Mouse (Mus musculus) gastrocnemius, adult 18-20 months (tissue): ENCODE measurements around the gene Avpr2. TPM values are rescaled to one million over a fixed set of nuclear protein-coding genes. Genes with fewer than 3 reads are reported as not detected.

Experiments
- DNase-seq: peaks from one replicate; pipeline ENCODE4 v3.0.0; 2021; ENCODE audit warnings: low spot score
- long read RNA-seq, 2 experiments: library from polyadenylated mRNA; stranded (forward); transcript quantifications; one replicate each; pipeline ENCODE4 v2.0.0; 2021
- total RNA-seq, 2 experiments: library from RNA; stranded (reverse); gene quantifications; 2 replicates each; pipeline ENCODE4 v1.2.3; 2021

Avpr2 gene
- not detected for total RNA-seq
- long read RNA-seq, experiment 1, result 0 reads
- long read RNA-seq, experiment 2, result 0 reads

GRCm38 (mm10) chrX:73891551-73892152, at the start of gene Avpr2:
Gene Avpr2 (plus strand): TSS chrX:73892102.
- DNase-seq, result no peak

GRCm38 (mm10) chrX:73854326-73855086, 37.4 kb upstream of the Avpr2 start:
- no peak for DNase-seq

GRCm38 (mm10) chrX:73855087-73855408, 36.9 kb upstream of the Avpr2 start:
- no peak for DNase-seq

GRCm38 (mm10) chrX:73864692-73865091, 27.2 kb upstream of the Avpr2 start:
- DNase-seq, result no peak

DNA sequence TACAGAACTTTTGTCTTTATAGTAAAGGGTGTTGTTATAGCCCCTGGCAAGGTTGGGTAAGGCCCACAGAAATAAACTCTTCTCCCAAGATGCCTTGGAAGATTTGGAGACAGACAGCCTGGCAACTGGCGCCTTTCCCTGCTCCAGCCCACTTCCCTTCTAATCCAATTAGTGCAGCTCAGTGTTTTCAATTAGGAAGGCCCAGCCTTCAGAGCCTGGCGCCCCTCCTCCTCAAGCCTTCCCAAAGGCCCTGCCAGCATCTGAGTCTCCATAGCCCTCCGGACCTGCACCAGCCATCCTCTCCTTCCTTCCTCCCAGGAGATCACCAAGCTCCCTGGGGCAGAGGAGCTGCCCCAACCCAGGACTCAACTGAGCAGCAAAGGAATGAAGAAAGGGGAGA, 24.6 kb upstream of the Avpr2 start:
- no peak for DNase-seq

DNA sequence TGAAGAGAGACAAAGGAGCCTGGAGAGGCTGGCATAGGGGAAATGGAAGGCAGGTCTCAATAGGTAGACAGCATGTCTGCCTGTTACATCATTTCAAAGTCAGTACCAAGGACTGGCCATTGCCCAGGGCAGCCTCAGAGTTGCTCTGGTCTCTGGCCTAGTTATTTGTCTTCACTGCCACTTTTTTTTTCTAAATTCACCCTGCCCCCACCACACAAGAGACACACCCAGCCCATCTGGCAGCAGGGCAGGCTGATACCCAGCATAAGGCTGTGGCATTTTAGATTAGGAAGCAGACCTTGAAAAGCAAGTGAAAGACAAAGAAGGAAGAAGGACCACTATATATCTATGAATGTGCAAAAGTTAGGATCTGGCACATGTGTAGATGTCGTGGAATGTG, 24.1 kb upstream of the Avpr2 start:
- DNase-seq, result no peak

GRCm38 (mm10) chrX:73869334-73869733, 22.6 kb upstream of the Avpr2 start:
- no peak for DNase-seq

DNA sequence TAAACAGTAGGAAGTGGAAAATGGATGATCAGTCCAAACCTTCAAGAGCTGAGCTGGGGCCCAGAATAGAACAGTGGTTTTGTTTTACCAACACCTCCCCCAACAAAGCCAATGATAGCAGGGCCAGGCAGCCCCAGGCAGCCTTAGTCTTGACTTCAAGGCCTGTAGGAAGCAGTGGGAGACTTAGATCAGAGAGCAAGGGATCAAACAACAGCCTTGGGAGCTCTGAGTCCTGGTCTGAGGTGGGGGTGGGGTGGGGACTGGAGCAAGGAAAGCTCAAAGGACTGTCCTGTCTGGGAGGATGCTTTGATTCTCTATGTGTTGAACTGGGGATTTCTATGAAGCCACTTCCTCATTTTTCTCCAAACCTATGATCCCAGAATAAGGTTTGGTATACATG, 20.4 kb upstream of the Avpr2 start:
- DNase-seq, result no peak

- DNase-seq, result no peak
These were observed 19.9 kb upstream of the Avpr2 start for GRCm38 (mm10) chrX:73871956-73872355.

DNA sequence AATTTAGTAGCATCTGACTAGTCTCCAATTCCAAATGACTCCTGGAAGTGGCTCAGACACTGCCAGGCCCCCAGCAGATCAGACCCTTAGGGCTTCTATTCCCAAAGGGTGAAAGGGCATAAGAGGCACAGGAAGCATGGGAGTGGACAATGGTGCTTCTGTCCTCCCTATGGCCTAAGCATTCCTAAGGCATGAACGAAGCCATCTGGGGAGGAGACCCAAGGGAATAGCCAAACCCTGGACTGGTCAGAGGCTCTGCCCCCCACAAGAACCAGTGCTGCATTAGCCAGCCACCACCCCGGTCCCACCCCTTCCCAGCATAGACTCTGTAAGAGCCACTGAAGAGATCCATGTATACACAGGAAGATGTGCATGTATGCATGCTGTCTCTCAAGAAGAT, 16.0 kb upstream of the Avpr2 start:
- DNase-seq, result no peak

GRCm38 (mm10) chrX:73877014-73877413, 14.9 kb upstream of the Avpr2 start:
- no peak for DNase-seq

DNA sequence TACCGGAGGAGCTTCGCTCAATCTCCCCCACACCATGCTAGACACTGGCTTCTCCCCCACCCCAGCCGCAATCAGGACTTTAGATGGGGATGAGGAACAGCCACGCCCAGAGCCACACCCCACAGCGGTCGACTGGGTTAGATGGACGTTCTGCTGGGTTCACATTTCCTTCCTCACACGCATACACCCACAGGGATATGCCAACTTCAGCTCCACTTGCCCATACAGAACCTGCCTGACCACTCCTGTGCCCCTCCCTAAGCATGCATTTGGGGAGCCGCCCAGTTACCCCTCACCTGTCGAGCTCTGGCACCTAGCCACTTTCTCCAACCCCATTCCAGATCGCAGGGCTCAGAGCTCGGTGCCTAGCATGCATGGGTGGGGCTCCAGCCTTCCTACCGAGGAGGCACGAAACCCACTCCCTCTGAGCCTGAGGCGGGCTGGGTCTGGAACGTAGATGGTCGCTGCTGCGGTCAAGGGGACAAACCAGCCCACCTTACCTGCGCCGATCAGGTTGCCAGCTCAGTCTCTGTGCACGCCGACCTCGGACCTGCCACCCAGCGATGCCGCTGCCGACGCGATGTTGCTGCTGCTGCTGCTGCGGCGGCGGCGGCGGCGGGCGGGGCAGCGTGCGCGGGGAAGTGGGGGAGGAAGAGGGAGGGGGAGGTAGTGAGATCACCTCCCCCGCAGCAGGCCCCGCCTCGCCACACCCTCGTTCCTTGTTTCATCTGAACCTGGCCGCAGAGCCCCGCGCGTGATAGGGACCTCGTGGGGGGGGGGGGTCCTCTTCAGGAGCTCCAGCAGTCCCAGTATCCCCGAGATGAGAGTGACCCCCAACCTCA, 11.5 kb upstream of the Avpr2 start:
- DNase-seq, result no peak

DNA sequence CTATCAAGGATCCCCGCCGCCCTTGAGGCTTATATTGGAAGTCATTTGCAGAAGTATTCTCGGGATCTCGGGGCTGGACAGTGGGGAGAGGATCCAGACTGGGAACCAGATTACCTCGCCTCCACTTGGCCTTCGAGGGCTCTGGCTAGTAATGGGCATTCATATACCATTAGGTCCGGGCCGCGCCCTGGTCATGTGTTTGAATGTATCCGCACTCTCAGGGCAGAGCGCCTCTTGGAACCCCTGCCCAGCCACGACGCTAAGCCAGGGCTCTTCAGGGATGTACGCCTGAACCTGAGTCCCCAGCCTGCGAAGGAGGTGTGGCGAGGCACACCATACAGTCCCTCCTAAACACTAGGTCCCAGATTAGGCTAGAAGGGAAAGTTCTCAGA, 10.9 kb upstream of the Avpr2 start:
- no peak for DNase-seq

GRCm38 (mm10) chrX:73881463-73881862, 10.4 kb upstream of the Avpr2 start:
- DNase-seq, result no peak

GRCm38 (mm10) chrX:73892833-73893232, 931 bp downstream of the Avpr2 start:
- no peak for DNase-seq

- DNase-seq, result peak; percentile 28
These were observed 3.8 kb downstream of the Avpr2 start, which contains the start of gene L1cam for GRCm38 (mm10) chrX:73895719-73896118. Gene L1cam (minus strand): TSS chrX:73896105.

DNA sequence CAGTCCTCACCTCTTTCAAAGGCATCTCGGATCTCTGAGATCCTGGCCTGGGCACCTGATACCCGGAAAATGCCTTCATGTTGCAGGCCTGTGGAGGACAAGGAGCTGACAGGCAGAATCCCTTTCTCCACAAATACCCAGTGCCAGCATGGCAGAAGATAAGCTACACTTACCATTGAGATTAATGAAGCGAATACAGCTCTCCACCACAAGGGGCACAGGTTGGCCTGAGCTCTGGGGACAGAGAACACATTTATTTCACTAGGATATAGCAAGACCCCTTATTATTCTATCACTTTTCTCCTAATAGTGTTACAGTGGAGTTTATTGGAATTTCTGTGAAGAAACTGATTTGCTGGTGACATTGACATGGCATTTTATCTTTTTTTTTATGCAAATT, 6.1 kb downstream of the Avpr2 start:
- no peak for DNase-seq

DNA sequence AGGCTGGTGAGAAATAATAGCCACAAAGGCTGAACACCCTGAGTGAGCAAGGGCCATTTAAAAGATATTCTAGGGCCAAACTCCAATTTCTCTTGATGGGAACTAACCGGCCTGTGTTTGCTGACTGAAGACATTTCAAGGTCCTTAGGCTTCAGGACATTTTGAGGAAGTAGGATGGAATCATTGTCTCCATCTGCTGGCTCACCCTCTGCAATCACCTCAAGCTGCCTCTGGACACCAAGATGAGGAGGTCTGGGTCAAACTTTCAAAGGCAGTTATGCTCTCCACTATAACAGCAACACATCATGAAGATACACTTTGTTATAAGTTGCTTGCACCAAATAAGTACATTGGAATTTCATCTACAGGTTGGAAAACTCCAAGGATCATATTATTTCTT, 18.1 kb downstream of the Avpr2 start:
- no peak for DNase-seq

DNA sequence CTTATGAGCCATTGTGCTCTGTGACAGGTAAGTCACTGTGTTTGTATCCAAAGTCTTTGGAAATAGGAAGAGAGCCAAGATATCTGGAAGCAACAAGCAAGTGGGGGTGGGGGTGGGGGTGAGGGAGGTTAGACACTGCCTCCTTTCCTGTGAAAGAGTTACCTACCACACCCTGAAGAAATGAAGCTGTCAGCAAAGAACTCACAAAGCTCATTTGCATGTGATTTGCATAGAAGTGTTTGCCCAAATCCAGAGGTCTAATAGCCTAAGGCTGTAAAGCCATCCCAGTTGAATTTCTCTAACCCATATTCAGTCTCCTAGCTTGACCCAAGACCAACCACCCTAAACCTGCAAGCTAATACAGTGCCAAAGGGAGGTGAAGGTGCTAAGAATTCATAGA, 18.5 kb downstream of the Avpr2 start:
- no peak for DNase-seq

DNA sequence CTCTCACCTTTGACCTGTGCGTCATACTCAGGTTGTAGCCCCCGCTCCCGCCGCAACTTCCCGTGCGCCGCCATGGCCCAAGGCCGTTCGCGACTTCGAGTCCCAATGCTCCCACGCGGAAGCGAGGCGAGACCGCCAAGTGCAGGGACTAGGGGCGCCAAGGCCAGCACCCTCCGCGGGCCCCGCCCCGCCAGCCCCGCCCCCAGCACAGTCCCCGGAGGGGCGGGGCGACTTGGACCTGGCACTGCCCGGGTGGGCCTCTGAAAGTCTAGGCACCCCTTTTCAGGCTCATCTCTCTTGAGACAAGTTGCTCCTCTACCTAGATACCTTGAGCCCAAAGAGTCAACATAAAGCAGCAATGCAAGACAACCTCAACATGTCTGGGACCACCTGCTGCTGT, 19.3 kb downstream of the Avpr2 start:
- no peak for DNase-seq

DNA sequence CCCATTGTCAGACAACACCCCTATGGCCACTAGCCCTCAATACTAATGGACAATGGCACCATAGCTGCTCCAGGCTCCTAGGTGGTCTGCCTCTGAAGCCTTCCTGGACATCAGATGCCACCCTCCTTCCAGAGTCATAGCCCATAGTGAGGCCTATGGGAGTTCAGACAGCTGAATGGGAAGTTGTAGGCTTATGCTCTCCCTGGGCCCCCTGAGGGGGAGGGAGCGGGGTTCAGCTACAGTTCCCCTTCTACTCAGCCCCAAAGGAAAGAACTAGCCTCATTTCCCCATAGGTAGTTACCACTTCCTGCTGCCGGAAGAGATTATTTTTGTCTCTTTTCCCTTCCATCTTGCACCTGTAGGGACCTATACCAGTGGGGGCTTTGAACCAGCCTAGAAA, 19.7 kb downstream of the Avpr2 start:
- DNase-seq, result no peak
